Mouse (Mus musculus) v-Abl transformed pro-B cells (cell line): ENCODE data around the gene Gjc3.

Experiments
- in situ Hi-C, 2 experiments: fragments of 400-800 bp; cut with MboI; formaldehyde crosslinking; loops; one replicate each; pipeline ENCODE4 v1.15.1; 2025; ENCODE audit not compliant: unreplicated experiment in 2 of 2

Gjc3 gene

DNA sequence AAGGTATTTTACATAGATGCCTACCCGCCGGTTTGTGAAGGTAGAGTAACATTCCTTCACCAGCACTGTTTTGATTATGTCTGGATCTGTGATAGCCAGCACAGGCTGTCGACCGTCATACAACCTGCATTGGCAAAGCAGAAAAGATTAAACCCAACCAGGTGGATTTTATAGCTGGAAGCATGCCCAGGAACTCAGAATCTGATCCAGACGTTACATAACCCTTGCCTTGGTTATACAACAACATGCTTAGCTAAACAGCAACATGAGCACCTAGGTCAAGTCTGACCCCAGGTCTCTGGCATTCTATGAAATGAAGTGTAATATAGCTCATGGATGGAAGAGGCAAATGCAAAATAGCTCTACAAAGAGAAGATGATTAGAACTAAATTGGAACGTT, 47.3 kb downstream of the Gjc3 start:
- in situ Hi-C loops: no loop called here

- in situ Hi-C loops: no loop called here
Measured at GRCm38 (mm10) chr5:137914508-137914907, 48.4 kb downstream of the Gjc3 start.

DNA sequence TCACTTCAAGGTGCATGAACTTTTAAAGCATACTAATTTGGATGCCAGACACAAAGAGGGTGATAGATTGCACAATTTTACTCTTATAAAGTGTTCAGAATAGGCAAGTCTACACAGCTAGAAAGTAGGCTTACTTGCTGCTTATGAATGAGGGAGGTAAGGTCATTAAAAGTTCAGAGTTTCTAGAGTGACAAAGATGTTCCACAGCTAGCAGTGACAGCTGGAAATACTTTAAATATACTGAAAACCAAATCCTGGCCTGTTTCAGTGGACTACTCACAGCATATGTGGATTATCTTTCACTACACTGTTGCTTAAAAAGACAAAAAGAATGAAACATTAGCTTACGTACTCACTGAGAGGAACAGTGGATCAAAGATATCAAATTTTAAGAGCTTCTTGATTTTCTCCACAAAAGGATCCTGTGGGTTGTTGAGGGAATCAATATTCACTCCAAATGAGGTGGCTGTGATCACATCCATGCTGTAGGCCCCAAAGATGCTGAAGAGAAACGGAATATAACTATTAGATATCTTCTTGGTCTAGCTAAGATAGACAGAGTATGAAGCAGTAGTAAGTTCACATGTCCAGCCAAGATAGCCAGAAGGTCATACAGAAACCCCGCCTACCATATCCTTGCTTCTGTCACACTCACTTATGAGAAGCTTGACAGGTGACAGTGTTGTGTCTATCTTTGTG, 53.2 kb downstream of the Gjc3 start:
- in situ Hi-C loops: no loop called here
